ENCODE assay signal across 21 mouse cellular contexts in the genomic region with DNA sequence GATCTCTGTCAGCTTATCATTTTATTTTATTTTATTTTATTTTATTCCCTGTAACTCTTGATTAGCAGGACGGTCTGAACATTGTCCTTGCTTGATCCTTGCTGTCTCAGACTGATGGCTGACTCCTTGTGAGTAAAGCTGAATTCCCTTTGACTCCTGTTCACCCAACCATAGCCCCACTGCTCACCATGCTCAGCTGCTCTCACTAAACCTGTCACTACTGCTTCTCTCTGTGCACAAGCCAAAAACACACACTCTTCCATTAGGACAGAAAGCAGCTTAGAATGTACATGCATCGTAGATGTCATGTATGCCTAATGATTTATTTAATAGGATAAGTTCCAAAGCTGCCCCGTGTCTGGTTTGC.
"Had no signal": no experiment of that assay in that cellular context is flagged by ENCODE, and none has a peak within 500 bp of the region (broad histone marks: within the 10 kb centered on the region; RNA-seq: fewer than 3 reads in every experiment).

No protein-coding gene starts in this region.

- H3K4me2 ChIP-seq: limb, embryonic 12.5 days; limb, embryonic 15.5 days; liver, embryonic 11.5 days; lung, embryonic 14.5 days; midbrain, embryonic 12.5 days; midbrain, embryonic 15.5 days; neural tube, embryonic 13.5 days; stomach, embryonic 15.5 days had no signal

- H3K4me3 ChIP-seq: left cerebral cortex, adult 2 months; limb, embryonic 12.5 days; limb, embryonic 15.5 days; midbrain, embryonic 12.5 days; midbrain, embryonic 15.5 days; myocyte; neural tube, embryonic 13.5 days; stomach, embryonic 15.5 days had no signal

- H3K27me3 ChIP-seq: limb, embryonic 15.5 days; midbrain, embryonic 12.5 days; midbrain, embryonic 15.5 days; neural tube, embryonic 13.5 days; stomach, embryonic 15.5 days had no signal

- H3K4me1 ChIP-seq: limb, embryonic 15.5 days; neural tube, embryonic 13.5 days; stomach, embryonic 15.5 days had no signal

- H3K9ac ChIP-seq: limb, embryonic 12.5 days; limb, embryonic 15.5 days; liver, embryonic 14.5 days; liver, postnatal 0 days; lung, embryonic 14.5 days; midbrain, embryonic 12.5 days; midbrain, embryonic 15.5 days; neural tube, embryonic 13.5 days; stomach, embryonic 15.5 days had no signal

- H3K9me3 ChIP-seq: limb, embryonic 12.5 days; limb, embryonic 15.5 days; midbrain, embryonic 12.5 days; midbrain, embryonic 15.5 days; neural tube, embryonic 13.5 days; stomach, embryonic 15.5 days had no signal

- H3K27ac ChIP-seq: left cerebral cortex, adult 2 months; limb, embryonic 12.5 days; limb, embryonic 15.5 days; liver, embryonic 14.5 days; macrophage; midbrain, embryonic 12.5 days; midbrain, embryonic 15.5 days; neural tube, embryonic 13.5 days; stomach, embryonic 15.5 days had no signal

- H3K36me3 ChIP-seq: limb, embryonic 12.5 days; limb, embryonic 15.5 days; midbrain, embryonic 12.5 days; midbrain, embryonic 15.5 days; neural tube, embryonic 13.5 days; stomach, embryonic 15.5 days had no signal

- ATAC-seq: intestine, postnatal 0 days; liver, postnatal 0 days; lung, postnatal 0 days; midbrain, embryonic 15.5 days had no signal

- DNase-seq: kidney, adult 8-10 months; left cerebral cortex, postnatal 4 days; liver, postnatal 0 days; retina, postnatal 1 day; right cerebral cortex, postnatal 25 days; spleen, adult 18-20 months; thymus, postnatal 36 days had no signal
